Mouse (Mus musculus) left cerebral cortex, postnatal 25 days (tissue): ENCODE measurements around the gene Foxj1. TPM values are rescaled to one million over a fixed set of nuclear protein-coding genes. Genes with fewer than 3 reads are reported as not detected.
A peak's percentile ranks its signal among the peaks of the same experiment; 100 is the strongest.

ENCODE experiments used
- DNase-seq, 2 experiments: peaks; one replicate each; pipeline ENCODE4 v3.0.0; 2022; ENCODE audit warnings: low spot score in 2 of 2, mixed read lengths in 1 of 2
- intact Hi-C: fragments of 180-260 bp; cut with DNase I; formaldehyde crosslinking; loops from one replicate; pipeline ENCODE4 v1.15.1; 2025
- total RNA-seq, 2 experiments: library from RNA; stranded (reverse); gene quantifications; 2 replicates each; pipeline ENCODE4 v1.2.3; 2021

The Foxj1 gene
- total RNA-seq, 2 experiments from 2014 or later: 4.8 to 6.3 TPM

DNA sequence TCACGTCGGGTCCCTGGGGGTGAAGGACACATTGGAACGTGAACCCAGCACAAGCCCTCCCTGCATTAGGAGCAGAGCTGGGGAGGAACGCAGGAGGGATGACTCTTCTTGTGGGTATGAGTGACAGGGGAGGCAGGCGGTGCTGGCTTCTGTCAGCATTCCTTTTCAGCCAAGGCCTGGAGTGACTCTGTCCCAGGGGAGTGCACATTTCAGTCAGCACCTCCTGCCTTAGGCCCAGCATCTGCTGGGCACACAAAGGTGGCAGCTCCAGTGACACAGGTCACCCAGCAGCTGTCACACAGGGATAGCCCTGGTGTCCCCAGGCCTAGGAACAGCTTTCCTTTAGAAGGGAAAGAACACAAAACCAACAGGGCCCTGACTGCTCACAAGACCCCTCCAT, 12.8 kb upstream of the Foxj1 start:
- no peak for DNase-seq
- intact Hi-C loops: no loop called here

DNA sequence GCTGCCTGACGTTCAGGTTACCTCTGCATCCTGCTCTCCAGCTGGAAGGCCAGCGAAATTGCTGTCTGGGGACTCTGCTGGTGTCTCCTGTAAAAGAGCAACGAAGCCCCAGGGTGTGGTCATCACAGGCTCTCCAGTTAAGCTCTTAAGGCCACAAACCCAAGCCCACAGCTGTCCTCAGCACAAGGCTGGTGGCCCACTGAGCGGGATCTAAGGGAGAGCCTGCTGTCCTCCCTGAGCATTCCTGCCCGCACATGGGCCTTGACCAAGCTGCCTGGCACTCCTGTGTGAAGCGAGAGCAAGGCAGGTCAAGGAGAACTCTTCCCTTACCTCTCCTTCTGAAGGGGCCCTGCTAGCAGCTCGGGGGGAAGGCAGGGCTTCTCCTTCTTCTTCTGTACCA, 11.8 kb upstream of the Foxj1 start:
- DNase-seq: no peak
- intact Hi-C loops: no loop called here

DNA sequence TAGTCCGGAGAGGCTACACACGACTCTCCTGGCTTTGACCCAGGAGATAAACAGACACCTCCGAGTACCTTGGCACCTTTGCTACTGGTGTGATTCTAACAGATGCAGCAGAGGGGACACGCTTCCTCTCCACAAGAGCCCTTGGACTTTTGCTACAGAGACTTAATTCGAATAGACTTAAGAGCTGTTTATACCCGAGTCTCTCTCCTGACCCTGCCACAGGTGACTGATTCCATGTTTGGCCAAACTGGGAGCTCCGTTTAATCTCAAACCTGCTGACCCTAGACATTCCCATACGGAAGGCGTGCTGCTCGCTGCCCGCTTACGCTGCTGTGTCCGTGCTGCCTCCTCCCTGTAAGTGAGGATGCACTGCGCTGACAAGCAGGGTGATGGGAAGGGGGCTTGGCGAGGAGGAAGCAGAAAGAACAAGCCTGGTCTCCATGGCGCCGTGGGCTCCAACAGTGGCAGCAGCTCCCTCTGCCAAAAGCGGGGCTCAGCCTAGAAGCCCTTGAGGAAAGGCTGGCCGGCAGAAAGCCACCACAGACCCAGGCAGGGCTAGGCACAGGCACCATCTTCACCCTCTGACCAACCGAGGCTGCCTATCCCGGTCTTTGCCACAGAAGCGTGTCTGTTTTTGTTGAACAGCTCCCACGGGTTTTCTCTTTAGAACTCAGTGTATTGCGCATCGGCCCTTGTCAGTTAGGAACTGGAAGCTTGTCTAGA, 7.0 kb upstream of the Foxj1 start:
- intact Hi-C loops: no loop called here
- no peak for DNase-seq

DNA sequence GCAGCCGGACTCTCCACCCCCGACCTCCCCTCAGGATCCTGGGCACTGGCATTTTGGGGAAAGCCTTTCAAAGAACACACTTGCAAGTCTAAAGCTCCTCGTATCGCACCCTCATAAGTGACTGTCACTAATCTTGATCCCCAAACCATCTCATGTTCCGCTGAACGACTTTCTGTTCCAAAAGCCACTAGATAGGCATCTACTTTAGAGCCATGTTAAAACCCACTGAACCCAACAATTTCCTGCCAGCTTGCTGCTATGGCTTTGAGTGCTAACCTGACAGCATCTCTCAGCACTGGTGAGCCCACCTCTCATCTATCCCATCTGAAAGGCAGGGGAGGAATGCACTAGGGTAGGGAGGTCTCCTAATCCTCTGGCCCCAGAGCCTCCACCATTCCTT, 2.3 kb upstream of the Foxj1 start:
- DNase-seq: no peak
- intact Hi-C loops: no loop called here

DNA sequence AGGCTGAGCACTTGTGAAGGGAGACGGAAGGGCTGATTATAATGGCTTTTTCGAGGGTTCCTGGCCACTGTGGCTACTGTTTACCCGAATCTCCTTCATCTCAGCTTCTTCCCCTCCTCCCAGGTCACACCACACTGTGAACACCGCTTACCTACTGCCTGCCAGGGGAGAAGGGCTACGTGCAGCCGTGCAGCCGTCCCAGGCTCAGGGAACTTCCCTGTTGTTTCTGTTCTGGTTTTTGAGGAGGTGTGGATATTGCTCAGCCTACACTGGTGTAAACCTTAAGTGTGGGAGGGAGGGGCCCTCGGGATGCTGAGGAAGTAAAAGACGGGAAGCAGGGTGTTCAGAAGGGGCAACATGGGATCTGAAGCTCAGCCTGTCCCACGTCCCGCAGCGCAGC, 1.8 kb upstream of the Foxj1 start:
- intact Hi-C loops: no loop called here

DNA sequence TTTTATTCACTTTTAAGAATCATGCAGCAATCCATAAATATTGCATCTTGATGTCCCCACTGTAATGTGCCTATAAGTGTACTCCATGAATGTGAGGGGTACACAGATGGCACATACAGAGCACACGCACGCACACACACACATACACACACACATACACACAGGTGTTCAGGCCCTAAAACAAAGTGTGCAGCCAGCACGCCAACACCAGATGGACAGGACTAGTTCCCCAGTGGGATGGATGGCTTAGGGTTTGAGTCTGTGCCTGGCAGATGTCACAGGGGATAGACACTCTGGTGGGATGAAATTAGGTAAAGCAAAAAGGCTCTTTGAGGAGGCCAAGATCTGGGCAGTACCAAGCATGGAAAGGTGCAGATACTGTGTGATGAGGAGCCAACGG, 1.2 kb upstream of the Foxj1 start:
- DNase-seq: no peak
- intact Hi-C loops: no loop called here

More for the DNA sequence above, 1.8 kb upstream of the Foxj1 start:
- DNase-seq: no peak

DNA sequence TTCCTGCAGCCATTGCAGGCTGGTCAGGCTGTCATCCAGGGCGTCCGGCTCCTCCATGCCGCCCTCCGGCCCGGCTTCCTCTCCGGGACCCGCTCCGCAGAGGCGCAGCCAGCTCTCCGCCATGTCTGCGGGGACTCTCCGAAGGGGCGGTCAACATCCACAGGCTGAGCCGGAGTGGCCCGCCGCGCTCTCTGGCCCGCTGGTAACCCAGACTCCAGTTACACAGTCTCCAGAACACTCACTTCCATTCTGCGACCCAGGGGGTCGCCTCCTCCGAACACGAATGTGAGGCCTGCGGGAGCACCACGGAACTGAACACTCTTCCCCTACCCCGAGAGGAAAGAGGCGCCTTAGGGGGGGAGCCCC, 799 bp downstream of the Foxj1 start:
- no peak for DNase-seq
- intact Hi-C loops: no loop called here

DNA sequence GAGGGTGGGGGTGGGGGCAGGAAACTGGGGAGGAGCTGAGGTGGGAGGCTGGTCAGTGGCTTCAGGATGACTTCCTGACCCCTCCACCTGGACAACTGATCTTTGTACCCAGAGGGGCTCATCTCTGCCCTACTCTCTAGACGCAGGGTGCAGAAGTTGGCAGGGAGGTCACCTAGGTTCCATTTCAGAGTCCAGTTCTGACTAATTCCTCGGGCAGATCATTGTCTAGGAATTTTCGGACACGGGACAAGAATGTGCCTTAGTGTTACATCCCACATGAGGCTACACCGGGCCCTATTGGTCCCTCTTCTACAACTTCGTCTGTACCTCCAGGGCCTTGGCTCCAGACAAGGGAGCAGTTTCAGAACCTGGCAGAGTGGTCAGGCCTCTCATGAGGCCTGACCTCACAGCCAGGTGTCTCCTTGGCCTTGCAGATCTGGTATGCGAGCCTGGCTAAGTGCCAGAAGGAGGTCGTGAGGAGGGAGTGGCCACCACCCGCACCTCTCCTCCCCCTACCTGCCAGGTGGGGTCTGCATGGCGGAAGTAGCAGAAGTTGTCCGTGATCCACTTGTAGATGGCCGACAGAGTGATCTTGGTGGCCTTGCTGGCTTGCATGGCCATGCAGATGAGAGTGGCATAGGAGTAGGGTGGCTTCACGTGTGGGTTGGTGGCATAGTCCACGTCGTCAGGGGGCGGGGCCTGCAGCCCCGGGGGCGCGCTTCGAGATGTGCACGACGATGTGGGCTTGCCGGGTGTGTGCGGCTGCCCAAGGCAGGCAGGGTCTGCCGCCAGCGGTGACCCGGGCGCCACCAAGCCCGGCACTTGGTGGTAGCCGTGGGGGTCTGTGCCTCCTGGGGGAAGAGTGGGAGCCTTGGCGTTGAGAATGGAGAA, 1.4 kb downstream of the Foxj1 start:
- no peak for DNase-seq

DNA sequence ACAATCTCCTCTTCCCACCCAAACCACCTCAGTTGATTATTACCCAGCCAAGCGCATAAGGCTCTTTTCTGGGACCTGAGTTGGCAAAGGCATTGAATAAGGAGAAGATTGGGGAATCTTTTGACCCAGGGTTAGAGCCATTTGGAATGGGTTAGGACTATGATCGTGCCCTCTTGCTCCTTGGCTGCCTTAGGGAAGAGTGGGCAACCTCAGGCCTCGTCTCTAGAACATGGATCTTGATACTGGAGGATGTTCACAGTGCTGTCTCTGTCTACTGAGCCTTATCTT, 2.3 kb downstream of the Foxj1 start:
- intact Hi-C loops: no loop called here
- DNase-seq: no peak

More for the DNA sequence above, 1.4 kb downstream of the Foxj1 start:
- intact Hi-C loops: no loop called here

DNA sequence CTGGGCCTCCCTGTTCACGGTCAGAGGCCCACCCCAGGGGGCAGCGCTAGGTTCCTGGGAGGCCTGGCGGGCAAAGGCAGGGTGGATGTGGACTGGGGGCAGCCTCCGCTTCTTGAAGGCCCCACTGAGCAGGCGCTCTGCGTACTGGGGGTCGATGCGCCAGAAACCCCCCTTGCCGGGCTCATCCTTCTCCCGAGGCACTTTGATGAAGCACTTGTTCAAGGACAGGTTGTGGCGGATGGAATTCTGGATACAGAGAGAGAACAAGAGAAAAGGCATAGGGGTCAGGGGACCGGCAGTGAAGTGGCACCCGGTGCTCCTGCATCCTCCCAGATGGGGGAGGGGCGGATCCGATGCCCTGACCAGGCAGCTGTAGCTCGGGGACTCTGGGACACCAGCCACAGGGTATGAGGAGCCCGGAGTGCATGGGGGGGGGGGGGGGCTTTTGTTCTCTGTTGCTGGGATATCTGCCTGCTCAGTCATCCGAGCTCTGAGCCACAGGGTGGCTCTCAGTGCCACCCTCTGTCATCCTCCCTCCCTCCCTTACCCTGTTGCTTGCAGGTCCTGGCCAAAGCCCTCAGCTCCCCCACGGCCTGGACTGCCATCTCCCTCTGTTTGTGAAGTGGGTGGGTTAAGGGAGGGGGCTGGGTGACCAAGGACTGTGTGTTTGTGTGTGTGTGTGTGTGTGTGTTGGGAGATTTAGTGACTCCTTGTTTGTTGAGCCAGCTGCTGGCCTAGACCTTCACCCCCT, 2.8 kb downstream of the Foxj1 start:
- peak in 1 of 2 experiments; percentile 24 for DNase-seq
- intact Hi-C loops: no loop called here

DNA sequence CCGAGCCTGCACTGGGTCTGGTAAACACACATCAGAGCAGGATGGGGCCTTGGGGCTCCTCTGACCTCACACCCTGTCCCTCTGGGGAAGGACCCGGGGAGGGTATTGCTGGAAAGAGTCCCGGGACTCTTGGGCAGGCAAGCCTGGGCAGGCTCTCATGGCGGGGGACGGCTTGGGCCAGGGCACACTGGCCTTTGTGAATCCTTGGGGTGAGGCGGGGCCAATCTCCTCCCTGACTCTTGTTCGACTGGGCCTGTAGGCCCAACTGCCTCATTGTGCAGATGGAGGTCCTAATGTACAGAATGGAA, 5.0 kb downstream of the Foxj1 start:
- intact Hi-C loops: no loop called here
- DNase-seq: peak in 1 of 2 experiments; percentile 27

DNA sequence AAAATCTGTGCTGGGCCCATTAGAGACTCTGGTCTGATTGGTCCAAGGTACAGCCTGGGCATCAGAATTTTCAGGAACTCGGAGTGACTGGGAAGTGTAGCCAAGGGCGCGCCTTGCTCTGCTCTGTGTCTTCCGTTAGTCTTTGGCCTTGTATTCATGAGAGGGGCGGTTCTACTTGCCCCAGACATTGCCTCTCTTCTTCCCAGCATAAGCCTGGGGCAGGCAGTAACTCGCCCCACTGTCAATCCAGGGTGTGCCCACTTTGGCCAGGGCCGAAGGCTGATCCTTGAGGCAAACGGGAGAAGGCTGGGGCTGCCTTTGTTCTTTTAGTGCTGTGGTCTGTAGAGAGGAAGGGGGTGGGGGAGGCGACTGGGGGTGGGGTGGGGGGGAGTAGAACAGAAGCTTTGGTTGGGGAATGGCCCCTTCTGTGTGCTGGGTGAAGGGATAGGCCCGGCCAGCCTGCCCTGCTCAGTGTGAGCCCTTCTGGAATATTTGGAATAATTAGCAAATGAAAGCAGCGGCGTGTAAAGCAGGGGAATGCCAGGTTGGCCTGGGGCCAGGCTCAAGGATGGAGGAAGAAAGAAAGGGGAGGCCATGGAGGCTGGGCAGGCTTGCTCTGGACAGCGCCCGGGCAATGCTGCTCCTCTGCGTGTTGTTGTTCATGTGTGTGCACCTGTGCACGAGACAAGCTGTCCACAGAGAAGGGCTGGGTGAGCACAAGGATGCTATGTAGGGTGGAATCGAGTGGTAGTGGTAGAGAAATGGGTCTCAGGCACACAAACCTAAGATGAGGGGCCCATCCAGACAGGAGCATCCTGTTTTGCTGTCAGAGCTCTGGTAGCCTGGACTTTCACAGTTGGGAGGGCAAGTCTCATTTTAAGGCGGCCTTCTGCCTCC, 5.6 kb downstream of the Foxj1 start:
- DNase-seq: no peak
- intact Hi-C loops: no loop called here

DNA sequence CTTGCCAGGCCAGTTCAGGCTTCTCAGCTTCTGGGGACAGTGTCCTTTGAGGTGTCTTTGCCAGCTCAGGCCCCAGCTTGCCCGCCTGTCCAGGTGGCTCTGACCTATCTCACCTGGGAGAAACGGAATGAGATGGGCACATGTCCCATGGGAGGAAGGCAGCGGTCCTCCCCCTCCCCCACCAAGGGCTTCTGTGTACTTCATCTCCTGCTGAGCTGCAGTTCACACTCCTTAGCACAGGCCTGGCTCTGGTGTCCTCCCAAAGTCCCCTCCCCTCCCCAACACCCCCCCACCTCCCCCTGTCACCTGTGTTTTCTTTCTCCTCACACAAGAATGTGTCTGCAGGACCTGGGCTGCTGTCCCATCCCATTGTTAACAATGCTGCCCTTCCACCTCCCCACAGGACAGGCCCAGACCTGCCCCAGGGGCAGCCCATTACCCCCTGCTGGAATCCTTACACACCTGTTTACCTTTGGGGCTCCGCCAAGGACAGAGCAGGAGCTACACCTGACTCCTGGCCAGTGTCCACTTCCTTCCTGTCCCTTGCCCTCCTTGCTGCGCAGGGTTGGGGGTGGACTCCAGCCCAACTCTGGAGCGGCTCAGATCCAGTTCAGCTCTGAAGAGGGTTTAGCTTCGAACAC, 8.1 kb downstream of the Foxj1 start:
- DNase-seq: no peak
- intact Hi-C loops: no loop called here

DNA sequence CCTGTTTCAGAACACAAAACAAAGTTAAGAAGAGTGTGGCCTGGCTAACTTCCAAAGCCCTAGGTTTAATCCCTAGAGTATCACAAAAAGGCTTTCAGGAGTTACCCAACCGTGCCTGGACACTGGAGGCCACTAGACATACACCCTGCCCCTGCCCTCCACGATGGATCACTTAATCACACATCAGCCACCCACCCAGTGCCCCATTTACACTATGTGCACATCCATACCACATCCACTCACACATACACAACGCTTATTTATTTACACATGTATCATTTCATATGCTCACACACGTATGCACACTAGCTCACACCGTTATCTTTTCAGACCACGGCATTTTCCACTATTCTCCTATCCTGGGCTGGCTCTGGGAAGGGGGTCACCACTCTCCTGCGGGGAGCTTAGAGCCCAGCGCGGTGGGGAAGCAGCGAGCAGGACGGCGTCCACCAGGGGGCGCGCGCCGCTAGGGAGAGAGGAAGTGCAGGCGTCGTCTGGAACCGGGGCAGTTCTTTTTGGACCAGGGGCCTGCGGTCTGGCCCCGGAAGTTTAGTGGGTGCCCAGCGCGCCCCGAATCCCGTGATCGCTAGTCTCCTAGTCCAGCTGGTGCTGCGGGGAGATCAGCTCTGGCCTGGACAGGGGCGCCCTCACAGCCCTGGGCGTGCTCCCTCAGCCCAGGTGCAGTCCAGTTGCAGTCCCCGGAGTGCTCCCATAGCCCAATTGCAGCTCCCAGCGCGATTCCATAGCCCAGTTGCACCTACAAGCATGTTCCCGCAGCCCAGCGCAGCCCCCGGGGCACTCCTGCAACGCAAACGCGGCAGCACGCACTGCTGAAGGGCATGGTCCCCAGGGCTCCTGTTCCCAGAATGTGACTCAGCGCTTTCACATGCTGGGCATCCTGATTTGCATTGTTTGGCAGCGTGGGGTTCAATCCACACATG, 16.2 kb downstream of the Foxj1 start:
- intact Hi-C loops: loop anchor here (1.0 kb wide), 3 partner anchors 16 to 127 kb away; partner anchors contain the start of gene Foxj1
- peak; percentile 77 to 78 for DNase-seq

DNA sequence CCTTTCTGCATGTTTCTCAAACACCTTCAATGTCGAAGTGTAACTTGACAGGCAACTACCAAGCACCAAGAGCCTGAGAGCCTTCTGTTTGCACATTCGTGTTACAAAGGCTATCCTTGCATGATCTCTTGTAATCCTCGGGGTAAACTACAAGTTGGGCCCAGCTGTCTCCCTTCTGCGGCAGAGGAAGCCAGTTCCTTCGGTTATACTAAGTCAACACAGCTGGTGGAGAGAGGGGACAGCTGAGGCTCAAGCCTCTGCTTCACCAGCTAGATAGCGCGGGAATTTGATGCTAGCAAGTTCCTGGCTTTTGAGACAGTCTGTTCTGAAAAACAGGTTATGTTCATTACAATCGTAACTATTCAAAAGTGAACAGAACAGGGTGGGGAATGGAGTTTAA, 22.8 kb downstream of the Foxj1 start:
- no peak for DNase-seq
- intact Hi-C loops: no loop called here

DNA sequence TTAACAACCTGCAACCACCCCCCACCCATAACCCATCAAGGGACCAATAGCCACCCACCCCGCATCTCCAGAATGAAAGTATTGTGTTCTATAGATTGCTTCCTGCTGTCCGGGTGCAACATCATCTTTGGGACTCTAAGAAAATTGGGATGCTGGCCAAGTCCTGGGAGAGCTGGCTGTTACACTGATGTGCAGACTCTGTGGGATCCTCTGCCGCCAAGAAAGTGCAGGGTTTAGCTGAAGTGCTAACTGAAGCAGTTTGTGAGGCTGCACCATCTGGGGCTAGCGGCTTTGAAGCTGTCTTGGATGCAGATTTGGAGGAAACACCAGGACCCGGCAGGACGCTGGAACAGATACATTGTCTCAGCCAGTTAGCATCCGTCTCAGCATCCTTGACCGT, 24.0 kb downstream of the Foxj1 start:
- DNase-seq: peak in 1 of 2 experiments; percentile 63
- intact Hi-C loops: no loop called here

DNA sequence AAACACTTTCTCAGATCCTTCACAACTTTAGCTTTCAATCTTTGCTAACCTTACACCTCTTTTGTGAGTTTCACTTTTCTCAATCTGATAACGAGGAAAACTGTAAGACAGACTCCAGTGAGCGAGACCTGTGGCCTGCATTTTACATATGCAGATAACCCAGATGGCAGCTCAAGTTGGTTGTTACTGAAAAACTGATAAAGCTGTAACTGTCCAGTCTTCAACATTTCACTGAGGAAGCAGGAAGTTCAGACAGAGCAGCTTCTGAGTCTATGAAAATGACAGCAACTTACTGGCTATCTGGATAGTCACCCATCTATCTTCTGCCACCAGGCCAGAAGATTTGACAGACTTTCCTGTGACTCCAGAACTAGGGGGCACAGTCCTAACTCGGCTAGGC, 25.6 kb downstream of the Foxj1 start:
- no peak for DNase-seq
- intact Hi-C loops: no loop called here
